Mouse (Mus musculus): Measurements from ENCODE around the gene Unc5b. TPM values are rescaled to one million over a fixed set of nuclear protein-coding genes. Genes with fewer than 3 reads are reported as not detected.

Gene Unc5b
- polyA plus RNA-seq, 1 experiment from 2014 or later = 2.1 TPM

DNA sequence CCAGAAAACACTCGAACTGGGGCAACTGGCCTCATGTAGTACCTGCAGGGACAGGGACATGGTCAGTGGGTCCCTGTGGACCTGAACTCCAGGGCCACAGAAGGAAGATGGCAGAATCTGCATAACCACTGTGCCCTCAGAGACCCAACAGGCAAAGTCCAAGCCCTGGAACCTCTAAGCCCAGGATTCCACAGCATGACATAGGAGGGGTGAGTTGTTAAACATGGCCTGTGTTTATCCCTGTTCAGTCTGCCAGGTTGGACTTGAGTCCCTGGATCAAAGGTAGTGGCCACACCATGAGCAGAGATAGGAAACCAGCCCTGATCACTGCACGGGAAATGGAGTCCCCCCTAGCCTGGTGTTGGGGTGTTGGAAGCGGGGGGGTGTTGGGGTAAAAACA lies 114.9 kb downstream of the Unc5b start:
- WGBS = 90% methylated on average over 3 of the region's 3 CpGs
- H3K4me2 ChIP-seq (ENCODE audit: low read length) = no peak overlapping the region
- H3K9me3 ChIP-seq (replicated peaks; ENCODE audit: control insufficient read depth, low read length) = no peaks in the 10 kb centered on the region; the same call in 1 of the 2 replicates
- ATAC-seq (no peak), DNase-seq (ENCODE audit: low spot score) (no peak)
- no peak overlapping the region for H3K27ac ChIP-seq (ENCODE audit: low read depth, low read length)
- H3K27me3 ChIP-seq (replicated peaks; ENCODE audit: control insufficient read depth, insufficient read depth, low read length) = no peaks in the 10 kb centered on the region
- H3K9ac ChIP-seq (ENCODE audit: low read length) = no peak overlapping the region
- no peak overlapping the region for H3K4me3 ChIP-seq (ENCODE audit: low read depth, low read length)
- H3K4me1 ChIP-seq (ENCODE audit: control insufficient read depth, insufficient read depth, low read length) = peaks cover 5% of the 10 kb centered on the region; the same call in 1 of the 2 replicates
- peaks cover 15% of the 10 kb centered on the region for H3K36me3 ChIP-seq (ENCODE audit: control insufficient read depth, insufficient read depth, low read length)

Other genes starting within 250 kb of the Unc5b start
- 2.0 and 2.8 TPM in 2 replicates for gene Cdh23, start 135.1 kb downstream of the Unc5b start, polyA plus RNA-seq (2014; fragmentation: Nextera tagmentation; extraction: Ambion mirVana)
- 6.5 and 8.5 TPM in 2 replicates for gene Slc29a3, start 78.8 kb downstream of the Unc5b start, polyA plus RNA-seq (2014; fragmentation: Nextera tagmentation; extraction: Ambion mirVana)